Mouse (Mus musculus) right cerebral cortex, adult 18-20 months (tissue): Measurements from ENCODE around the gene Thrb.
A peak's percentile ranks its signal among the peaks of the same experiment; 100 is the strongest.

Source experiments
- DNase-seq: peaks from one replicate; pipeline ENCODE4 v3.0.0; 2022; ENCODE audit warnings: mixed read lengths

Gene Thrb

DNA sequence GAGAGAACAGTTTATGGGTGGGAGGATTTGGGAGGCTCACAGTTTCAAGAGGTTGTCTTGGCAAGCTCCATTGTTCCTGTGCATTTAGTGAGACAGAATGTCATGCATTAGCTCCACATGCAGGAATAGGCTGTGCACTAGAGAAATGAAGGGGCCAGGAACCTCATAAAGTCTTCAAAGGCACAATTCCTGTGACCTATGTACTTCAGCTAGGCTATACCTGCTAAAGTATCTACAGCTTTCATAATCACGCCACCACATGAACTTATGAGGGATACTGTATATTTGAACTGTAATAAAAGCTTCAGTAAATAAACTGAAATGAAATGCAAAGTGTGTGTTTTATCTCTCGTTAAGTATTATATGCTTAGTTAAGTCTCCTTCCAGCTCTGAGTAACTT lies 59.4 kb downstream of the Thrb start:
- no peak for DNase-seq

DNA sequence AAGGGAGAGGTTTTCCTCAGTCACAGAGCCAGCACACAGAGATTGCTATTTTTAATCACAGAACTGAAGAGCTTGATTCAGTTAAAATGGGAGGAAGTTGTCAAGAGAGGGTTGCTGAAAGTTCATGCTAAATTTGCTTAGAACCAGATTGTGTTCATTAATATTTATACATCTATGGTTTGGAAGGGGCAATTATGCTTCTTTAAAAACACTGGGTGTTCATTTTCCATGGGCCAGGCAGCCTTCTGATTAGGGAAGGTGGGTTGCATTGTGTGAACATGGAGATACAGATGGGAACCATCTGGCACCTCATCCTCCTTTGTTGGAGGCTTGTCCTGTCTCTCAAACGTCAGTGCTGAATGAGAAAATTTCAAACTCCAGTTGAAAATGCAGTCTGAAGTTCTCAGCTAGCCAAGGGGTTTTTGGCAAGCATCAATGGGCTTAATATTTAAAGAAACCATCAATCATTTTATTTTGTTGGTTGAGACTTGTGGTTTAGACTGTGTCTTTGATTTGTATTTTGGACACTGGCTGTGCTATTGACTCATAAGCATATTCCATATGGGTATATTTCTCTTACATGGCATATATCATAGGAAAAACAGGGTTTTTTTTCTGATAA lies 62.9 kb downstream of the Thrb start:
- peak; percentile 24 for DNase-seq

DNA sequence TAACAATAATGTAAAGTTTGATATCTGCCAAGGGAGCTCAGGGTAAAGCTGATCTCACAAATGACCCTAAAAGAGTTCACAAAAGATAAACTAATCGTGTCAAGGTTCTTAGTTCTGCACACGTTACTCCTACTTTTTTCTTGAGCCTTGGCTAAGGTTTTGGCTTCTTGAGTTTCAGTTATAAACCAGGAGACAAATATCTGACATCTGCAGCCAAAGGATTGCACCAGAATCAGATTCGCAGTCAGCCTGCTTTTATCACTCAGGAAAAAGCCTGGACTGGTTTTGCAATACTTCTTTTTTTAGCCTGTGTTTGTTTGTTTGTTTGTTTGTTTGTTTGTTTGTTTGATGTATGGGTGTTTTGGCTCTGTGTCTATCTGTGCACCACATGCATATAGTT lies 64.5 kb downstream of the Thrb start:
- DNase-seq = no peak

DNA sequence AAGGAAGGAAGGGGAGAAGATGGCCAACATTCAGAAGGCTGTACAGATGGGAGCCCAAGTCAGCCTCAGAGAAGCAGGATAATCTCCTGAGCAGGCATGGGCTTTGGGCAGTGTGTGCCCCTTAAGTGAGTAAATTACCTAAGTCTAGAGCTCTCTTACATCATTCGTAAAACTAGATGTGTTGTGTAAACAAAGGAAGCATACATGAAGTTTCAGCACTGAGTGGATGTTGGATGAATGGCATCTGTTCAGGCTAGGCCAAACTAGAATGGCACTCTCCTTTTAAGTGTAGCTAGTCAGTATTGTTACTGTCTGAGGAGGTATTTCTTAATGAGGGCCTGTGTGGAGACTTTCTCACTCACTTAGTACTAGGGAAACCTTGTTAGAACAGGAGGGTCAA lies 66.8 kb downstream of the Thrb start:
- no peak for DNase-seq

GRCm38 (mm10) chr14:17727878-17728277 lies 67.8 kb downstream of the Thrb start:
- DNase-seq = no peak

GRCm38 (mm10) chr14:17728889-17729288 lies 68.8 kb downstream of the Thrb start:
- no peak for DNase-seq

DNA sequence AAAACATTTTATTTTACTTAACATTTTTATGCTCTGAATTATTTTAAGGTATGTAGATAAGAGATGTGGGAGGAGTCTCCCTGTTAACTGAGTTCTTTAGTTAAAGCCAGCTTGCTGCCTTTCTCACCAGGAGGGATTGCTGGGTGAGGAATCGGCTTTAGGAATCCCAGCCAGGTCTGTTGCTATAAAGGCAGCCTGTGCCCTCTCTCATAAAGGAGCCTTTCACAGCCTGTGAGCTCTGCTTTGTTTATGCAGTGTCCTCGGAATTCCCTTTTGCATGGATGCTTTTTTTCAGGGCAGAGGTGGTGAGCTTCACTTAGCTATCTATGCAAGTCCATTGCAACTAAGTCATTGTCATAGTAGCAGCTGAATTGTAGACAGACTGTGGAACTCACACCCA lies 71.0 kb downstream of the Thrb start:
- DNase-seq = no peak

DNA sequence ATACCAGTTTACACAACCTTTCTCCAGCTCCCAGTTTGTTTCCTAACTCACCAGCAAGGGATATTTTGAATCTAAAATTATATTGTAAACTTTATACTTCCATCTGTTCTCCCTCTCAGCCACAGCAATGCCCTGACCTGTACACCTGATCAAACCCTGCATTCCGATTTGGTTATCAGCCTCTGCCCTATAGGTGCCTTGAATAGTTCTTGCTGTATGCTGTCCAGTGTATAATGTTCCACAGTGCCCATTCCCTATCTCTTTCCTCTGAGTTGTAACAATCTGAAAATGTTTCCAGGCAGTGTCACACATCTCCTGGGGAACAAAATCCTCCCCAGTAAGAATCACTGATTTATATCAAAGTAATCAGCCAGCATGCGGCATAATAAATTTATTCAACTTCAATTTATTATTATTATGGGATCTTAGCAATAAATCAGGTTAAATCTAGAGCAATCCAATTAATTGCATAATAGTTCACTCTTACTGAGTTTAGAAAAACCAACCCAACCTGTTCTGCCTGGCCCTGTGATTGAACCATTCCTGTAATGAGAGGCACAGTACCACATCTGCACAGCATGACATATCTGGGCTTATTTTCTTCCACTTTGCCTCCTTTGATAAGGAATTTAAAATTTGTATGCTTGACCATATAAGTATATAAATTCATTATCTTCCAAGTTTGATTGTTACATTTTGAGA lies 73.2 kb downstream of the Thrb start:
- no peak for DNase-seq

- no peak for DNase-seq
Observed at GRCm38 (mm10) chr14:17733779-17734137, 73.7 kb downstream of the Thrb start.

GRCm38 (mm10) chr14:17735440-17735839 lies 75.4 kb downstream of the Thrb start:
- DNase-seq = no peak

DNA sequence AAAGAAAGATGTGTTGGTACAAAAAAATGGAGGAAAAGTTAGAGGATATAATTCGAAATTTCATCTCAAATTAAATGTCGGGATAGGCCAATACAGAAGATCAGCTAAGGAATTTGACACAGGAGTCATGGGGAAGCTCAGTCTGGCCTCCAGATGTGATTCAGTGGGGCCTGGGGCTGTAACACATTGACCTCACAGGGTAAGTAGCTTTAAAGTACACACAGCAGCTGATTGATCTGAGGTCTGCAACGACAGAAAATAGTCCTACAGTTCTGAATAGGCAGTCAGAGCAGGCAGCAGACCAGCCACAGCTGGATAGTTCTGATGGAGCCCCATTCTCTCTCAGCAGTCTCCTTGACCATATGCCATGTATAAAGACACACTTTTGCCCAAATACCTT lies 80.8 kb downstream of the Thrb start:
- no peak for DNase-seq

- DNase-seq = no peak
Observed at GRCm38 (mm10) chr14:17742264-17742663, 82.2 kb downstream of the Thrb start.

GRCm38 (mm10) chr14:17742902-17743712 lies 83.0 kb downstream of the Thrb start:
- DNase-seq = no peak

DNA sequence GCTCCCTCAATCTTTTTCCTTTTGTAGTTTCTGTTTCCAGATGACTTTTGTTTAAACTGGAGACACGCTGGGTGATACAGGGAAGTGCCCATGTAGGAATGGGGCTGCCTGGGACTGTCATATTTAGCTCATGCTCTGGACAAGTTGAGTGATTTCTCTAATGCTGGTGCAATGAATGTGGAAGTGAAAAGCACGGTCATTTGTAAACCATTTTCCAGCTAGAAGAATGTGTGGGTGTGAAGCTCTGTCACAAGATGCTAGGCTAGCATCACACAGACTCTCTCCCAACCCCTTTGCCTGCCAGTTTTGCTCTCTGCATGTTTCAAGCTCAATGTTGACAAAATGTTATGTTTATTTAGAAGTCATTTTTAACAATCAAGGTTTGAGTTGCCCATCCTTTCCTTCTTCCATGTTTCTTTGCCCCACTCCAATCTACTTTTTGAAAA lies 83.7 kb downstream of the Thrb start:
- peak; percentile 41 for DNase-seq

- no peak for DNase-seq
Observed at GRCm38 (mm10) chr14:17747922-17748321, 87.9 kb downstream of the Thrb start.

- no peak for DNase-seq
Observed at GRCm38 (mm10) chr14:17748945-17749344, 88.9 kb downstream of the Thrb start.

DNA sequence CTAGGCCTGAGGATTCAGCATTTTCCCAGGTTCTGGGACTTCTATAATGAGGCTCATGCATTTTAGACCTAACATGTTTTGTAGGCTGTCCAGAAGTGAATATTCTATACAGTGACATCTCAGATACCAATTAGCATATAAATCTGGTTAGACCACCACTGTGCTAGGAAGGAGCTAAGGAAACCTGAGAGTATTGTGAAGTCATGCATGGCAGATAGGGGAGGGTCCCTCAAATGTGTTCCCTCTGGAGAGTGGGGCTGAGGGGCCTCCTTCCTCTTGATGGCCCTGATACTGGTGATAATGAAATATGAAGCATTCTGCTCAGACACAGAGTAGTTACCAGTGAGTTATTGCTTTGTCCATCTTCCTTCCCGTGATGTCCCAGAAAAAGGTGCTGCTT lies 91.8 kb downstream of the Thrb start:
- DNase-seq = no peak

GRCm38 (mm10) chr14:17753429-17753828 lies 93.4 kb downstream of the Thrb start:
- no peak for DNase-seq

- DNase-seq = no peak
Observed at GRCm38 (mm10) chr14:17756732-17757131, 96.7 kb downstream of the Thrb start.

DNA sequence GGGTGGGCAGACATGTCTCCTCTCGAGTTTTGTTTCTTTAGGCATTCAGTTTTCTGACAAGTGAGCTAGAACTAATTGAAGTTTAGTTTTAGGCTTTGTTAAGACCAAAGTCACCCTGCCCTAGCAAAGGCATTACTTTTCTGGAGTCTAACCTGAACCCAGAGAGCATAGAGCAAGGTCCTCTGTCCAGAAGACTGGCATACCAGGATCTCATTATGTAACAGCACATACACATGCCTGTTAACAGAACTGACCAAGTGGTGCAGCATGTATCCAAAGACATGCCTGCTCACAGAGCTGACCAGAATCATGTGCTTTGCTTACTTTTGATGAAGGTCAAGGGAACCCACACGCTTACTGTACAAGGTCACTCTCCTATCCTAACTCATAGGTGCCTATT lies 107.9 kb downstream of the Thrb start:
- no peak for DNase-seq

DNA sequence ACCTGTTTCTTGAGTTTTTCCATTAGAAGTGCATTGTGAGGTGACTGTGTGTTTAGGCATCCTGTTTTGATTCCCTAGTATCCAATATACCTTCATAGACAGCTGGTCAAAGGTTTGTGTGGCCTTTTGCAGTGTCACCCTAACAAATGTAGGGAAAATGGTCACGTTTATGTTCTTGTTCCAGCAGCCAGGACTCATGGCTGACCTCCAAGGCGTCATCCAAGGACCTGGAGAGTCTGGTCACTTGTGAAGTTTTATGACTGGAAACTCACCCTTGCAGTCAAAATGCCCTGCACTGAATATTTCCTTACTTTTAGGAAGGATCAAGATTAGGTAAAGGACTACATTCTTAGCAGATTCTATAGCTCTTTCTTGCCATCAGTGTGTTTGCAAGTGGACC lies 114.3 kb downstream of the Thrb start:
- DNase-seq = no peak

DNA sequence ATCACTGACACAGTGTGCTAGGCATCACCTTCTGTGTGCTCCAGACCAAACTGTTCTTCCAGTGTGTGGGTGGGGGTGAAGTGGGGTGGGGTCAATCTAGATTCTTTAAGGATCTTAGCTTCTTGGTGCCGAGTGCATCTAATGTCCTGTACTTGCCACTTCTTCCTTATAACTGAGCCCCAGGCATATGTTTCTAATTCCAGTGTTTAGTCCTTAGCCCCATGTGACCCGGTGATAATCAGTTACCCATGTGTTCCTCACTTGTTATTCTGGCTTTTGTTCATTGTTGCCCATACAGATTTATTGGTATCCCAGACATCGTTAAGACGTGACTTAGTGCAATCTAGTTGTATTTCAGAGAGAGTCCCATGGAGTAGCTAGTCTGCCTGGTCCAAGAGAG lies 121.9 kb downstream of the Thrb start:
- no peak for DNase-seq

DNA sequence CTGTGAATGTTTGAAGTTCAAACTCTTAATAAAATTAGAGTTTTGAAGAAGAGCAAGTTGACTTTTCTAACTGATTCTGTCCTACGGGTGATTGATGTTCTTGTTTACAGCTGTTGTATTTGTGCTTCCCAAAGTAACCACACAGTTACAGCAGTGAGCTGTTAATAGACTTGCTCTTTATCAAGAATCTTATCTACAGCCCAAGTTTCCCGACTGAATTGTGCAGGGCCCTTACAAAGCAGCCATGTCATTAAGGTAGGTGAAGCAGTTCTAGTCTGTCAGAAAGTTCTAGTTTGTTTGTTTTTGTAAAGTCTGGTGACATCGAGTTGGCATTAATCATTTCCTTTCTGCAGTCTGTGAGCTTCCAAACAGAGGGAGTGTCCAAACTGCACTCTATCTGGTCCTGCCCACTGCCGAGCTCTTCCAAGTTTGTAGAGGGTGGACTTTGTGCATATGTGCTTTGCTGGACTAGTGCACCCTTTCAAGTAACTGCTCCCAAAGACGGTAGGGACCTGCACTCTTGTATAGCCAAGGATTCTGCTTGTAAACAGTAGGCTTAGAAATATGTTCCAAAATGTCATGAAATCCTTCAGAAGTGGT lies 124.2 kb downstream of the Thrb start:
- no peak for DNase-seq

DNA sequence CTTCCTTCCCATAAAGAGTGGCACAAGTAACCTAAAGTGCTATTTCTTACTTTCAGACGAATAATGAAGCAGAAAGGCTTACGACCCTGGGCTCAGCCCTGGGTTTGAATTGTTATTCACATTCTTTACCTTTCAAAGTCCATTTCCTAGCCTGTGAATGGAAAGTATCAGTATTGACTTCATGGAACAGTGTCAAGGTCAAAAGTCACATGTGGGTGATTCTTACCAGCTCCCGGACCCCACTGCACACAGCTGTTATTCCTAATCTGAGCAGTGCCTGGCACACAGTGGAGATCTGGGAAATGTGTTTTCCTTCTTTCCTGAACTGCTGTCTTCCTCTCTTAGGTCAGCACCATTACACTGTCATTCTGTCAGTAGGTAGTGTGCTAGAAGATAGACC lies 125.3 kb downstream of the Thrb start:
- no peak for DNase-seq
